Mouse (Mus musculus) heart, adult 2 months (tissue): ENCODE data around the gene Gm28729.

Source experiments
- CTCF ChIP-seq: fragments of 200-600 bp; IDR thresholded peaks from 2 replicates; pipeline ENCODE4 v1.8.1; 2022; ENCODE audit warnings: antibody characterized with exemption, mild to moderate bottlenecking, moderate library complexity
- POLR2A ChIP-seq: fragments of 200-500 bp; IDR thresholded peaks from 2 replicates; pipeline ENCODE4 v1.6.1; 2011; ENCODE audit warnings: mild to moderate bottlenecking, low read depth, low read length, control low read depth; ENCODE audit not compliant: insufficient read depth

DNA sequence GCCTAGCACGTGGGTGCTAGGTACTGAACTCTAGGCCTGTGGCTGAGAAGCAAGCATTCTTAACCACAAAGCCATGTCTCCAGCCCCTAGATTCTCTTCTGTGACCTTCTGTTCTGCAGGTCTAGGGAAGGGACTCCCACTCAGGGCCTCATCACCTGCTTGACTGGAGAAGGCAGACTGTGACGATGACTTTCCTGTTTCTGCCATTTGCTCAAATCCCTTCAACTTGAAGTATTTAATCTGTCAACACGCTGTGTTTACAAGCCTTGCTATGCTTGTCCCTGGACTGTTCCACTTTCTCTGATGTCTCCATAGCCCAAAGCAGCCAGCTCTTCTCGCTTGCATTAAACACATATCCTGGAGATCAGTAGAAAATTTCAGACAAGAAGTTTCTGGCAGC, 7.5 kb upstream of the Gm28729 start:
- TF ChIP-seq POLR2A (no peak), CTCF (no peak)
